Mouse (Mus musculus) cerebellum, postnatal 36 days (tissue): ENCODE measurements at regions not wholly inside any gene's neighbourhood (a gene's known extent, or its start where the extent isn't known, plus 50 kb on each side); places are given as distances from the start of the nearest gene placed in this dataset.

Experiments
- DNase-seq, 2 experiments: peaks; one replicate each; pipeline ENCODE4 v3.0.0; 2021 to 2022; ENCODE audit warnings: mixed read lengths in 2 of 2

DNA sequence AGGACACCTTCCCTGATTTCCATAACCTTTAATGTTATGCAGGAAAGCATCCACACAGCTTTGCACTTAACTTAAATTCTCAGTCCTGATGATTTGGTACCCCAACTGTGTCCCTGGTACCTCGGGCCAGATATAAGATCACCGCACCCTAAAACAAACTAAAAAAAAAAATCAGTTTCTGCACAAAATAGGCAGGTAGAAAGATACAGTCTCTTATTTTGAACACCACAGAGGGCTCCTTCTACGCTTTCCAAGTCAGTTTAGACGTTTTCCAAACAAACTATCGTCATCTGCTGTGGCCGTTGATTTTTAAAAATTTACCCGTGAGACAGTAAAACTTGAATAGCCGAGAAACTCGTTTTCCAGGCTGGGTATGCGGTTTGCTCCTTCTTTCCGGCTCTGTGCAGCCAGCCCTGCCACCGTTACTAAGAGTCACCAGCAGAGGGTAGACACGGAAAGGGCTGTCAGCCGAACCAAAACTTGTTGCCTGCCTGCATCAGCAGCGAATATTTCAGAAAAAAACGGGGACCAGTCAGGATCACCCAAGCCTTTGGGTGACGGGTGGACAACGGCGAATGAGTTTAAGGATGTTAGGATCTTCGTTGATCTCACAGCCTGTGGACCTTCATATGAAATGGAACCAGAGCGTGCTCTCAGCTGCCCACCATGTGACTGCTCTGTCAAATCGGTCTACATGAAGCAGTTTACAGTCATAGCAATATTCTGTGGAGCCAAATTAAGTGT, 74.4 kb upstream of the Gpc5 start:
- DNase-seq = peak; percentile 41 to 53

DNA sequence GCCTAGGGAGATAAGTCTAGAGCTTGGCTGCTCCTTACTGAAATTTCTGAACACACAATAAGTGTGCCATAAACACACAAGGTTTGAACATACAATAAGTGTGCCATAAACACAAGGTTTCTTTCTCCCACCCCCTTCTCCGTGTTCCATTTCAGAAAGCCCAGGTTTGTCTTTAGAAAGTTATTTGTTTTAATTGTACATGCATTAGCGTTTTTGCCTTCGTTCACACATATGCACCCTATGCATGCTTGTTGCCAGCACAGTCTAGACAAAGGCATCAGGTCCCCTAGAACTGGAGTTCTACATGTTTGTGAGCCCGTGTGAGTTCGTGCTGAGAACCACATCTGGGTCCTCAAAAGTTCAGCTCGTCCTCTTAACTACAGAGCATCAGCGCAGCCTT, 64.0 kb upstream of the Gpc5 start:
- DNase-seq = no peak

DNA sequence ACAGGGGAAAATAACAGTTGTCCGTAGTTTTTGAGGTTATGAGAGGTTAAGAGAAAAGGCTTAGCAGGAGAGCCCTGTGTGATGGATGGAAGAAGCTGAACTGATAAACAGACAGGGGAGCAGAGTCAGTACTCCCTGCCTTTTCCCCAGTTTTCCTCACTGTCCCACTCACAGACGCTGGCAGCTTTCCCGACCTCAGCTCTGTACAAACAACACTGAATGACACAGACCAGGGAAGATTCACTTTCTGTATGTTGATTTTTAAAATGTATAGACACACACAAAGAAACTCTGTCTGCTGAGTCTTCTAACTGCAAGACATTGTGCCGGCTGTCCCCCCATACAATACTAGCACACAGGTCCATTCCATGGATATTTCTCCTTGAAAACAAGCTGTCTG, 60.3 kb upstream of the Gpc5 start:
- no peak for DNase-seq

GRCm38 (mm10) chr14:115033375-115033969, 58.5 kb upstream of the Gpc5 start:
- no peak for DNase-seq

DNA sequence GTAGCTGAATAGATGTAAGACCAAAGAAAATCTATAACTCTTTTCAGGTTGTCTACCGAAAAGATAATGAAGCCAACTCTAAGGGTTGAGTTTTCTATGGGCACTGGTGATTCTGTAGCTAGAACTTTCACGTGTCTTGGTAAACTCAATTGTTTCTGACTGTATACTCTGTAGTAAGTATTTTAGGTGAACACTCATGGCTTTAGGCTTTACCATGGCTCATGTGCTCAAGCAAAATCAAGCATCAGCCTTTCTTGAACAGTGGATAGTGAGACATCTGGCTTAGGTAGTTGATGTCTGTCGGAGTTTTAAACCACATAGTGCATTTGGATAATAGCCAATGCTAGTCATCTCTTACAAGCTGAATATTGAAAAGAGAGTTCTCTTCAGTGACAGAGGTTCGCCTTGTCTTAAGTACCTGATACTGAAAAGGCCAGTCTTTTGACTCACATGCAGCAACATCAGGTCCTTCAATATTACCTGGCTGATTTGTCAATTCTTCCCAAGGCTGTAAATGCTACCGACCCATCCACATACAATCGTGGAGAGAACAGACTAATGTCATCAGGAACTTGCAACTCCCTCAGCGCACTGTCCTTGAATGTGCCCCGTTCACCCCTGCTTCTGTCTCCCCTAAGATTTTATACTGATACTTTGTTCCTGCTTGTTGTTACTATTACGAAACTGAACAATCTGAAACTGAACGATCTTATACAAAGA, 57.1 kb upstream of the Gpc5 start:
- no peak for DNase-seq

DNA sequence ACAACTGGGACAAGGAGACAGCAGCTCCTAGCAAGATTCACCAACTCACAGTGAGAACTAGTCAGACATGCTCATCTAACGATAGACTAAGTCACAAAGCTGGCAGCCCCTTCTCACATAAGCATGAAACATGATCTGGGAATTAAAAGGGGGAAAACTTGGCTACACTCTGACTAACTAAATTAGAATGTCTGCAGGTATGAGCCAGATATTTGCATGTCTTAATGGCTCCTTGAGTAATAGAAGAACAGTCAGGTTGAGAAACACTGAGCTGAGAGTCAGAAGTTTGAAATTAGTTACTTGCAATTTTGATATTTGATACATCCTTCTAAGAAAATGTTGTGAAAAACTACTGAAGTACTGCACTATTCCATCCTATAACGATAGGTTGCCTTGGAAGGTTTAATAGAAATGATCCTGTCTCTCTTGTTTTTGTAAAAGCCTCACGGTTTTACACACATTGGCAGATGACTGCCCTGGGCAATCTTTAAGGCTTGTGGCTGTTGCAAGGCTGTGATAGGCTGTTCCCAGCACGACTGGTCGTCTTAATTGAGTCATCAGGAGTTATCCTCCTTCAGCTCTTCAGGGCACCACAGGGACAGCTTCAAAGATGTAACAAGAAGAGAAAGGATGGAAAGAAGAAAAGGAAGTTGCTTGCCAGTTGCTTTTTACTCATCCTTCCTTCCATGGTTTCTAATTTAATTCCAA, 54.8 kb upstream of the Gpc5 start:
- no peak for DNase-seq

- no peak for DNase-seq
Observed at GRCm38 (mm10) chr14:115038788-115039187, 53.2 kb upstream of the Gpc5 start.

GRCm38 (mm10) chr14:115039524-115039923, 52.5 kb upstream of the Gpc5 start:
- no peak for DNase-seq

- DNase-seq = peak in 1 of 2 experiments; percentile 15
Observed at GRCm38 (mm10) chr14:115040091-115040571, 51.9 kb upstream of the Gpc5 start.

GRCm38 (mm10) chr14:115040578-115041206, 51.3 kb upstream of the Gpc5 start:
- peak; percentile 31 to 52 for DNase-seq

DNA sequence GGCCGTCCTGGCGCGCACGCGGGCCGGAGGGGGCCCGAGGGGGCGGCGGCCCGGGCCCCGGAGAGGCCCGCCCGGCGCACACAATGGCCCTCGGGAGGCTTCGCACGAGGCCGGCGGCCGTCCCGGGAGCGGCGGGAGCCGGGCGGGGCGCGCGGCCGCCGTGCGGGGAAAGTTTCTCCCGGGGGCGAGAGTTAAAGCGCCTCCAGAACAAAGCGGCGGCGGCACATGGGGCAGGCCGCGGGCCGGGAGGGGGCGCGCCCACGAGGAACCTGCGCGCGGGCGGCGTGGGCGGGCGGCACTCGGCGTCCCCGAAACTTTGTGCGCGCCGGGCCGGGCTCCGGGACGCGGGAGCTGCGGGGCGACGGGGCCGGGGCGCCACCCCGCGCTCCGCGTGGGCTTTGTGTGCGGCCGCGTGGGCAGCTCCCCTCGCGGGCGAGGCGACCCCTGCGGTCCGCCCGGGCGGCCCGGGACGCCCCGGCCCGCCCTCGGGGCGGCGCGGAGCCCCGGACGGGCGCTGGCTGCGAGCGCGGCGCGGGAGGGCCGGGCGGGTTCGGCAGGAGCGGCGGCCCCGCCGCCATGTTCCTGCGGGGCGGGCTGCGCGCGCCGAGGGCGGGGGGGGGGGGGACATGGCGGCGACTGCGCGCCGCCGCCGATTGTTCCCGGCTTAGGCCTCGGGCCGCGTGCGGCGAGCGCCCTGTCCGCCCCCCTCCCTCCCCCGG, 50.5 kb upstream of the Gpc5 start:
- DNase-seq = peak; percentile 17 to 32

DNA sequence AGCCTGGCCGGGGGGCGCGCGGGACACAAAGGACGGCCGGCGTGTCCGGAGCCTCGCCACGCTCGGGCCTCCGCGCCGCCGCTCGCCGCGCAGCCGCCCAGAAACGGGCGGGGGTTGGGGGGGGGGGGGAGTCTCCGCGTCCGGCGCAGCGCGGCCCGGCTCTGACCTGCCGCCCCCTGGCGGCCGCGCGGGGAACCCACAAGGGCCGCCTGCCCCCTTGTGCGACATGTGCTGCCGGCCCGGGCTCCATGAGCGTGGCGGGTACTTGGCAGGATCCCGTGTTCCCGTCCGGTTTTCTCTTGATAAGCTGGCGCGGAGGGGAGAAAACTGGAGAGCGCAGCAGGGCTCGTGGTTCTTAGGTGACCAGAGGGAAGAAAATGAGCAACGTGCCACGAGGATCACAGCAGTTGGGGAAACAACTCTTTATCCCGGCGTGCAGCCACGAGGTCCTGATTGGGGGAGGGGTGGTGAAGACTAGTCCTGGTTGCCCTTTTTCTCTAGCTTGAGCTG, 49.9 kb upstream of the Gpc5 start:
- peak; percentile 83 to 84 for DNase-seq
